Mouse (Mus musculus) kidney, adult 8-10 months (tissue): Measurements from ENCODE around the gene Olfr239.
A peak's percentile ranks its signal among the peaks of the same experiment; 100 is the strongest.
"Not testable (repeated sequence)": the region's sequence is repeated elsewhere in the genome, so short reads cannot be mapped to it uniquely, and the experiment has no call there.

Source experiments
- DNase-seq, 2 experiments: peaks; one replicate each; pipeline ENCODE4 v3.0.0; 2022

Olfr239 gene

GRCm38 (mm10) chr17:33191002-33191401 lies at the start of gene Olfr239:
TSS of gene Olfr239 (plus strand) at chr17:33191302.
- not testable (repeated sequence) for DNase-seq

DNA sequence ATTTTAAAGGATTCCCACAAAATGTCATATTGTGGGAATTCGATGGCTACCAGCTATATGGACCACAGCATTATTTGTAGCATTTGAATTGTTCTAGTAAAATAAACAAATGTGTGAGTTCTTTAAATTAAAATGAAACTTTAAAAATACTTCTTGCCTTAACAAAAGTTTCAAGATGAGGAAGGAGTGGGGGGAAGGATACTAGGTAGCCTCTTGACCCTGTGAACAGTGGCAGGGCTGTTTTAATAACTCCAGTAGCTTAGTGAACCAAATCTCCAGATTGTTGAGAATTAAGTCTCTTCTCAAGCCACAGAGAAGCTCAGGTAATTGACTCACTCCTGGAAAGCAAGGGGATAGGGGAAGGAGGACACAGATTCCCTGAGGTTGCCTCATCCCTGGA lies 23.0 kb upstream of the Olfr239 start, which contains the start of gene Olfr55:
Gene Olfr55, plus strand, starts transcription at position 301 of the 400 bp plus-strand sequence.
- DNase-seq, result not testable (repeated sequence)

- no peak for DNase-seq
Measured at GRCm38 (mm10) chr17:33221590-33221989, 30.5 kb downstream of the Olfr239 start, which contains the start of gene Olfr1564. TSS of gene Olfr1564 (minus strand) at chr17:33221690.

GRCm38 (mm10) chr17:33236646-33237045 lies 45.5 kb downstream of the Olfr239 start:
- peak; percentile 5 to 11 for DNase-seq
